In the genomic region with DNA sequence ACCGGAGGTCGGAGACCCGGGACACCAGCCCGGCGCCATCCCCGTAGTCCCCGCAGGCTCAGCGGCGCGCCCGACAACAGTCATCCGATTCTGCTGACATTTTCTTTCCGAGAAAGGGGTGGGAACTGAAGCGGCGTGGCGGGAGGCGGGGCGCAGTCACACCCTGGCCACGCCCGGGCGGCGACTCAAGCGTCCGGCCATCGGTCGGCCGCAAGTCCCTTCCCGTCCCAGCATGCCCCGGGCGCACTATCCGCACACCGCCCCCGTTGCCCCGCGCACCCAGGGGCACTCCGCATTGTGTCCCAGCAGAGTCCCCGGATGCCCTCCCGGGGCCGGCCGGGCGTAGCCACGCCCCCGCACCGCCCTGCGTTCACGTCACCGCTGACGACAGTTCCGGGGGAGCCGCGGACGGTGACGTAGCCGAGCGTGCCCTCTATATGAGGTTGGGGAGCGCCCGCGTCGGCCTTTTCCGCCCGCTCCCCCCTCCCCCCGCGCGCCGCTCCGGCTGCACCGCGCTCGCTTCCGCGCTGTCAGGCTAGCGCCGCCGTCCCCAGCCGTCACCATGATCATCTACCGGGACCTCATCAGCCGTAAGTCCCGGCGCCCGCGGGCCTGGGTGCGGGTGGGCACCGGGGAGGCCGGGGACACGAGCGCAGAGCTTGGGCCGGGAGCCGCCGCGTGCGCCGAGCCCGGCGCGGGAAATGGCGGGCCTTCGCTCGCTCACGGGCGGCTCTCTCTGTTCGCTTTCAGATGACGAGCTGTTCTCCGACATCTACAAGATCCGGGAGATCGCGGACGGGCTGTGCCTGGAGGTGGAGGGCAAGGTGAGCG, we compare ENCODE assay signal across 8 mouse cellular contexts. TPM values are rescaled to one million over a fixed set of nuclear protein-coding genes. Genes with fewer than 3 reads are reported as not detected.
DNase-seq lines count a peak whose midpoint lies in the region; ATAC-seq lines count a peak whose summit lies in the region.

A gene (plus strand): TSS at position 227 of the 831 bp plus-strand sequence.

- under 1% methylated on average over 83 of the region's 108 CpGs for WGBS in hindbrain, embryonic 14.5 days

- H3K4me1 ChIP-seq in hindbrain, embryonic 14.5 days (replicated peaks; ENCODE audit: control insufficient read depth, insufficient read depth, low read length), result peaks cover 22% of the 10 kb centered on the region

- peaks cover 37% of the 10 kb centered on the region for H3K36me3 ChIP-seq in hindbrain, embryonic 14.5 days (replicated peaks; ENCODE audit: control insufficient read depth, insufficient read depth)

- H3K9me3 ChIP-seq in hindbrain, embryonic 14.5 days (ENCODE audit: control insufficient read depth, low read length), result no peaks in the 10 kb centered on the region

- DNase-seq in R1 (ENCODE audit: low read depth, low spot score), result peak; percentile 96
- peak; percentile 99 for DNase-seq in cerebellum, postnatal 25 days
- DNase-seq in frontal cortex, postnatal 25 days (ENCODE audit: low spot score in 2 of 2), result peak; percentile 97
- peak; percentile 98 for DNase-seq in hindbrain, embryonic 14.5 days (ENCODE audit: low spot score)
- peak; percentile 99 for DNase-seq in layer of hippocampus, postnatal 36 days
- peak; percentile 98 for DNase-seq in lung, postnatal 36 days
- peak; percentile 99 for DNase-seq in retina, postnatal 1 day
- DNase-seq in urinary bladder, adult 18-20 months (ENCODE audit: low spot score in 2 of 2), result peak; percentile 99

- peak within 1 kb of the TSS; percentile 67 for H3K4me2 ChIP-seq in hindbrain, embryonic 14.5 days (replicated peaks)

- ATAC-seq in hindbrain, embryonic 14.5 days (ENCODE audit: low FRiP score), result peak; percentile 99

- H3K9ac ChIP-seq in hindbrain, embryonic 14.5 days, result peak within 1 kb of the TSS; percentile 91

- peak within 1 kb of the TSS; percentile 97 for H3K27ac ChIP-seq in hindbrain, embryonic 14.5 days

- no peaks in the 10 kb centered on the region for H3K27me3 ChIP-seq in hindbrain, embryonic 14.5 days (ENCODE audit: control insufficient read depth, insufficient read depth, low read length)

- peak within 1 kb of the TSS; percentile 68 for H3K4me3 ChIP-seq in hindbrain, embryonic 14.5 days (replicated peaks; ENCODE audit: low read length)

RNA-seq across cellular contexts. Expression of the gene that starts here (rescaled TPM):
- polyA plus RNA-seq in hindbrain, embryonic 14.5 days (2014; fragmentation: Nextera tagmentation; extraction: Ambion mirVana), result 775 and 871 TPM in 2 replicates
- 100 to 1,000 TPM; 921 to 999 TPM for total RNA-seq in layer of hippocampus, postnatal 36 days (2021)

Comparison
In these comparisons a context has a peak if more than half of its experiments do, and no peak if none do; other contexts are left out.
1. Peak in every context shown above with its lines: DNase-seq, ATAC-seq, H3K4me3 ChIP-seq and H3K27ac ChIP-seq.